Mouse (Mus musculus) stomach, embryonic 15.5 days (tissue): ENCODE data around the gene Reln. TPM values are rescaled to one million over a fixed set of nuclear protein-coding genes. Genes with fewer than 3 reads are reported as not detected.

ENCODE experiments used
- ATAC-seq: fragments of 200-750 bp; cut with Nextera tagmentation; 2 replicates; pipeline ENCODE4 v1.8.0; 2017; ENCODE audit warnings: low read depth, moderate number of reproducible peaks, moderate TSS enrichment; ENCODE audit not compliant: insufficient read depth, low FRiP score
- H3K27ac ChIP-seq: fragments of 300-500 bp; sonication (generic); 2 replicates; pipeline ENCODE4 v1.5.1; 2015; ENCODE audit warnings: mild to moderate bottlenecking, inconsistent platforms
- H3K27me3 ChIP-seq: fragments of 300-500 bp; sonication (generic); replicated peaks from 2 replicates; pipeline ENCODE4 v1.6.1; 2015; ENCODE audit warnings: inconsistent platforms
- H3K36me3 ChIP-seq: fragments of 300-500 bp; sonication (generic); 2 replicates; pipeline ENCODE4 v1.6.1; 2015; ENCODE audit warnings: inconsistent platforms
- H3K4me1 ChIP-seq: fragments of 300-500 bp; sonication (generic); 2 replicates; pipeline ENCODE4 v1.6.1; 2015; ENCODE audit warnings: inconsistent platforms
- H3K4me2 ChIP-seq: fragments of 300-500 bp; sonication (generic); 2 replicates; pipeline ENCODE4 v1.6.1; 2015; ENCODE audit warnings: mild to moderate bottlenecking, inconsistent platforms
- H3K4me3 ChIP-seq: fragments of 300-500 bp; sonication (generic); replicated peaks from 2 replicates; pipeline ENCODE4 v1.5.1; 2015; ENCODE audit warnings: inconsistent platforms
- H3K9ac ChIP-seq: fragments of 300-500 bp; sonication (generic); 2 replicates; pipeline ENCODE4 v1.6.1; 2015; ENCODE audit warnings: inconsistent platforms
- H3K9me3 ChIP-seq: fragments of 300-500 bp; sonication (generic); 2 replicates; pipeline ENCODE4 v1.6.1; 2016; ENCODE audit warnings: inconsistent platforms
- WGBS: fragments of 180-500 bp; shearing (Covaris S2); methylation state at CpG from one replicate; pipeline ENCODE4 v1.1.7; 2015; 5-methylcytosine and 5-hydroxymethylcytosine counted together
- polyA plus RNA-seq: library from polyadenylated mRNA; unstranded; fragments of >200 nt; fragmentation: Nextera tagmentation; extraction: Ambion mirVana; gene quantifications from 2 replicates; pipeline ENCODE4 v1.2.1, GENCODE M21; 2015

Reln gene
- polyA plus RNA-seq, result 4.8 and 5.3 TPM in 2 replicates

DNA sequence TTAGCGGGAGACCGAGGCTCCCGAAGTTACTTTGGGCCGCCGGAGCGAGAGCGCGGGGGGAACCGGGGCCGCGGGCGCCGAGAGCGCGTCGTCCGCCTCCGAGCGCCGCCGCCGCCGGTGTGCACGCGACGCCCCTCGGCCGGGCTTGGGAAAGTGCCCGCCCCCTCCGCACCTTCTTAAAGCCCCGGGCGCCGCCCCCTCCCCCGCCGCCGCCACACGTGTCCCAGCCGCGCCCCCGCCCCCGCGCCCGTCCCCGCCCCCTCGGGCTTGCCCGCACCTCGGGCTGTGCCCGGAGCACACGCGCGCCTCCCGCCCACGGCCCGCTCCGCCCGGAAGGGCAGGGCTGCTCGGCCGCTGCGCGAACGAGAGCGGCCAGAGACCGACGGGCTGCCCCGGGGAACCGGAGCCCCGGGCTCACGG lies at the start of gene Reln:
Gene Reln, minus strand, starts transcription at position 147 of the 420 bp plus-strand sequence.
- Histone ChIP-seq H3K9ac (no peak within 1 kb of the TSS), H3K27me3 (peaks cover 61% of the 10 kb centered on the region), H3K9me3 (no peaks in the 10 kb centered on the region), H3K4me3 (peak within 1 kb of the TSS; percentile 50), H3K4me1 (peaks cover 15% of the 10 kb centered on the region), H3K36me3 (no peaks in the 10 kb centered on the region), H3K4me2 (peak within 1 kb of the TSS; percentile 97), H3K27ac (no peak within 1 kb of the TSS)
- peak; percentile 68 for ATAC-seq
- WGBS, result 0% methylated on average over 49 of the region's 68 CpGs

GRCm38 (mm10) chr5:22388502-22388901 lies 44.0 kb upstream of the Reln start:
- H3K4me2 ChIP-seq, result no peak overlapping the region
- H3K9me3 ChIP-seq, result no peaks in the 10 kb centered on the region
- no peaks in the 10 kb centered on the region for H3K27me3 ChIP-seq
- H3K4me3 ChIP-seq, result no peak overlapping the region
- H3K4me1 ChIP-seq, result no peaks in the 10 kb centered on the region
- 78% methylated on average over 2 of the region's 2 CpGs for WGBS
- no peak overlapping the region for H3K27ac ChIP-seq
- H3K36me3 ChIP-seq, result no peaks in the 10 kb centered on the region
- no peak overlapping the region for H3K9ac ChIP-seq
- no peak for ATAC-seq

DNA sequence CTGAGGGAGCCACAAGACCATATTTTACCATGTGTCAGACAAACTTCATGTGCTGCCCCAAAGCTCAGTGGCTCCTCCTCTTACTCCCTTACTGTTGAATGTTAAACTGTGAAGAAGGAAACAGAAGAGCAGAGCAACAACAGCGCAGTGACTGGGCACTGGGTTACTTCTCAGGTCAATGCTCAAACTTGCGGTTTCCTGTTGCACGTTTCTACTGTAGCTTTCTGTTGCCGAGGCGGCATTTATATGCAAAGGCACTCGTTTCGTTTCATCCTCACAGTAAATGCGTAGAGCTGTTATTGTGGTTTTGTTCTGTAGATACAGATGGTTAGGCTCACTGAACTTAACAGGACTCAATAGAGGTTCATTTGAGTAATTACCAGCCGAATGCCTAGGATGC lies 16.0 kb upstream of the Reln start:
- H3K4me1 ChIP-seq, result no peaks in the 10 kb centered on the region
- H3K4me3 ChIP-seq, result no peak overlapping the region
- 71% methylated on average over 9 of the region's 9 CpGs for WGBS
- H3K4me2 ChIP-seq, result no peak overlapping the region
- no peak overlapping the region for H3K9ac ChIP-seq
- no peaks in the 10 kb centered on the region for H3K27me3 ChIP-seq
- no peaks in the 10 kb centered on the region for H3K9me3 ChIP-seq
- no peak overlapping the region for H3K27ac ChIP-seq
- ATAC-seq, result no peak
- H3K36me3 ChIP-seq, result no peaks in the 10 kb centered on the region

DNA sequence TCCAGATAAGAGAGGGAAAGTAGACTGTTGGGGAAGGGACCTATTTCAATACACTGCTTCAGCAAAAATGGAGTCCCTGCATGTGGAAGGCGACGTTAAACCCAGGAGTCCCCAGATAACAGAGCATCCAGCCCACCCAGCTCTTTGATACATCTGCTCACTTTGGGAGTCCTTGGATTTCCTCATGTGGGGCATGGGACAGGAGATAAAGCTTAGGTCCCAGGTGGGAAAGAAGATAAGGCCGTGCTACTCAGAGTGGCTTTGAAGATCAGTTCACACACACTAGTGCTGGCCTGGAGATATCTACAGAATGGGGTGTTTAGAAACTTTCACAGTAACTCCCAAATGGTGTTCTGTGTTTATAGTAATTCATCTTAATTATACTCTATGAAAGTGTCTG lies 3.9 kb upstream of the Reln start:
- H3K27ac ChIP-seq, result no peak overlapping the region
- no peak overlapping the region for H3K4me3 ChIP-seq
- no peaks in the 10 kb centered on the region for H3K9me3 ChIP-seq
- H3K4me2 ChIP-seq, result no peak overlapping the region
- no peak overlapping the region for H3K9ac ChIP-seq
- no peaks in the 10 kb centered on the region for H3K36me3 ChIP-seq
- ATAC-seq, result peak; percentile 93
- H3K4me1 ChIP-seq, result peaks cover 15% of the 10 kb centered on the region
- peaks cover 46% of the 10 kb centered on the region for H3K27me3 ChIP-seq
- 54% methylated on average over 3 of the region's 3 CpGs for WGBS

- no peak for ATAC-seq
- no peak overlapping the region for H3K4me2 ChIP-seq
- 82% methylated on average over 2 of the region's 2 CpGs for WGBS
These were observed 3.2 kb upstream of the Reln start for GRCm38 (mm10) chr5:22347732-22348131.

DNA sequence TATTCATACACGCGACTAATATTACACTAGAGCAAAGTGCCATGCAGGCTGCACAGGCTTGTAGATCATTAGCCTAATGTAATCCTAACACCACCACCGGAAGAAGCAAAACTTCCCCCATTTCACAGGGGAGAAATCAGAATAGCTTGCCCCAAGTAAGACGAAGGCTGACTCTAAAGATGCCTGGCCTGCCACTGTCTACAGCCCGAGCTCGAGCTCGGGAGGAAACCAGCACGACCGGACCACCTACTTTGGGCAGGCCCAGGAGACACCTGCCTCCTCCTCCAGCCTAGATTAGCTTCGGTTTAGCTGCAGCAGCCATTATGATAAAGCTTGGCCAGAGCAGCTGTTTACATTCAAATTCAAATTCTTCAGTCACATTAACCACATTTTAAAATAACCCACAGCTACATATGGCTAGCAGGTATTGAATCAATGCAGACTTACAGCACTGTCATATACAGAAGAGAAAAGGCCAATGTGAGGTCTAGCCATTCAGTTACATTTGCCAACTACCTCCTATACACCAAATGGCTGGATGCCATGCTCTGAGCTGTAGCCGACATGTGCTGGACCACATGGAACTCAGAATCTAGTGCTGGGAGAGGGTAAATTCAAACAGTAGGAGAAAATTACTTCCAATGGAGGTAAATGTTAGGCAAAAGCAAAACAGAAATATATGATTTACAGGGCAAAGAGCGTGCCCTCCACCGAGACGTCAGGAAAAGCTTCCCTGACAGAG lies 1.6 kb upstream of the Reln start:
- Histone ChIP-seq H3K9ac (no peak overlapping the region), H3K27me3 (peaks cover 59% of the 10 kb centered on the region), H3K4me1 (peaks cover 15% of the 10 kb centered on the region), H3K4me2 (peak overlapping the region; percentile 97), H3K36me3 (no peaks in the 10 kb centered on the region), H3K4me3 (no peak overlapping the region), H3K27ac (no peak overlapping the region), H3K9me3 (no peaks in the 10 kb centered on the region)
- WGBS, result 26% methylated on average over 14 of the region's 14 CpGs
- no peak for ATAC-seq

More at GRCm38 (mm10) chr5:22347732-22348131, 3.2 kb upstream of the Reln start:
- Histone ChIP-seq H3K9me3 (no peaks in the 10 kb centered on the region), H3K4me3 (no peak overlapping the region), H3K27me3 (peaks cover 49% of the 10 kb centered on the region), H3K36me3 (no peaks in the 10 kb centered on the region), H3K27ac (no peak overlapping the region), H3K4me1 (peaks cover 15% of the 10 kb centered on the region), H3K9ac (no peak overlapping the region)

DNA sequence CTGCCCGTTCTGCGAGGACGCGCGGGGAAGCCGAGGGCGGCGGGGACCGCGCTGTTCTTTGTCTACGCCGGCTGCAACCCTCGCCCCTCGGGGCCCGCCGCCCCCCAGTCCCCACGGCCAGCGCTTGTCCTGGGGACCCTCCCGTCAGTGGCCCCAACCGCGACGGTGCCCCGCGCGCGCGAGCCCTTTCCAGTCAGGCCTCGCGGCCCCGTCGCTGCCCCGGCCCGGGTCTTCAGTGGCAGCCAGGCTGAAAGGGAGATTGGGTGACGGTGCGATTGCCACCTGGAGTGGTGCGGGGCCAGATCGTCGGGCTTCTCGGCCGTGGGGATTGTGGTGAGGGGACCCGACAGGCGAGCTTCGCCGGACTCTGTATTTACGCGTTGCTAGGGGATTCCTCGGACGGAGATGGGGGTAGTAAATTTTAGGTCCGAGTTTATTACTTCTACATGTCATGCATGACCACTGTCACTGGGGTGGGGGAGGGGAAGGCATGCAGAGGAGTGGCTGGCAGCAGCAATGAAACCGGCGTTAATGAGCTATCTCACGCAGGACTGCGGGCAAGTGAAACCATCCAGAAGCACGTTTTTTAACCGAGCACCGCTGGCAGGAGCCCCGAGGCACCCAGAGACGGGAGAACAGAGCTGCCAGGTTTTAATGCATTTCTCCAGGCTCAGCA lies 612 bp upstream of the Reln start:
- Histone ChIP-seq H3K27ac (no peak overlapping the region), H3K4me3 (peak overlapping the region; percentile 50), H3K4me1 (peaks cover 15% of the 10 kb centered on the region), H3K27me3 (peaks cover 61% of the 10 kb centered on the region), H3K4me2 (peak overlapping the region; percentile 97), H3K9me3 (no peaks in the 10 kb centered on the region), H3K36me3 (no peaks in the 10 kb centered on the region), H3K9ac (no peak overlapping the region)
- ATAC-seq, result 0 out of 2 replicates have a peak, but pooled peaks have one; percentile 21
- under 1% methylated on average over 41 of the region's 58 CpGs for WGBS

GRCm38 (mm10) chr5:22343843-22344555 lies 503 bp downstream of the Reln start:
- H3K4me1 ChIP-seq, result peaks cover 15% of the 10 kb centered on the region
- no peak overlapping the region for H3K9ac ChIP-seq
- under 1% methylated on average over 30 of the region's 65 CpGs for WGBS
- H3K27ac ChIP-seq, result no peak overlapping the region
- H3K27me3 ChIP-seq, result peaks cover 56% of the 10 kb centered on the region
- H3K4me2 ChIP-seq, result peak overlapping the region; percentile 97
- peak; percentile 10; the same call in 1 of the 2 replicates for ATAC-seq
- H3K36me3 ChIP-seq, result no peaks in the 10 kb centered on the region
- H3K4me3 ChIP-seq, result peak overlapping the region; percentile 50
- H3K9me3 ChIP-seq, result no peaks in the 10 kb centered on the region

DNA sequence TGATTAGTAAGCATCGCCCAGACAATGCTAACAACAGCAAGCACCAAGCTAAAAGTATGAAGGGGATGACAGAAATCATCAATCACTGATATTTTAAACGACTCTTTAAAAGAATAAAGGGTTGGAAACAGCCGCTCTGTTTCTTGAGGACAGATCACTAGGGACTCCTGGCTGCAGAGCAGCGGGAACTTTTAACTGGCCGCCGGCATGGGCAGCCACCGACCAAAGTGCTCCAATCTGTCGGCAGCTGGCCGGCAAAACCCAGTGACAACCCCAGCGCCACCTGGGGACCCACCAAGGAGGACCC lies 1.0 kb downstream of the Reln start:
- peak overlapping the region; percentile 50 for H3K4me3 ChIP-seq
- no peaks in the 10 kb centered on the region for H3K36me3 ChIP-seq
- WGBS, result under 1% methylated on average over 10 of the region's 10 CpGs
- H3K4me2 ChIP-seq, result peak overlapping the region; percentile 97
- peaks cover 56% of the 10 kb centered on the region for H3K27me3 ChIP-seq
- H3K27ac ChIP-seq, result no peak overlapping the region
- H3K4me1 ChIP-seq, result peaks cover 15% of the 10 kb centered on the region
- no peaks in the 10 kb centered on the region for H3K9me3 ChIP-seq
- H3K9ac ChIP-seq, result no peak overlapping the region
- no peak for ATAC-seq

GRCm38 (mm10) chr5:22342461-22342860 lies 2.0 kb downstream of the Reln start:
- Histone ChIP-seq H3K27ac (no peak overlapping the region), H3K36me3 (no peaks in the 10 kb centered on the region), H3K9me3 (no peaks in the 10 kb centered on the region), H3K27me3 (peaks cover 55% of the 10 kb centered on the region), H3K4me2 (no peak overlapping the region), H3K4me3 (no peak overlapping the region), H3K4me1 (peaks cover 15% of the 10 kb centered on the region), H3K9ac (no peak overlapping the region)
- WGBS, result 72% methylated on average over 7 of the region's 7 CpGs
- ATAC-seq, result no peak

- H3K4me3 ChIP-seq, result no peak overlapping the region
- H3K27me3 ChIP-seq, result peaks cover 41% of the 10 kb centered on the region
- H3K36me3 ChIP-seq, result no peaks in the 10 kb centered on the region
- H3K9me3 ChIP-seq, result no peaks in the 10 kb centered on the region
- peaks cover 15% of the 10 kb centered on the region for H3K4me1 ChIP-seq
- H3K27ac ChIP-seq, result no peak overlapping the region
- 87% methylated on average over 8 of the region's 8 CpGs for WGBS
- no peak overlapping the region for H3K9ac ChIP-seq
- ATAC-seq, result no peak
- no peak overlapping the region for H3K4me2 ChIP-seq
These were observed 3.5 kb downstream of the Reln start for GRCm38 (mm10) chr5:22340991-22341390.

- no peak overlapping the region for H3K4me2 ChIP-seq
- WGBS, result 46% methylated on average over 3 of the region's 3 CpGs
- no peaks in the 10 kb centered on the region for H3K36me3 ChIP-seq
- no peak overlapping the region for H3K4me3 ChIP-seq
- H3K27ac ChIP-seq, result no peak overlapping the region
- no peak for ATAC-seq
- H3K4me1 ChIP-seq, result no peaks in the 10 kb centered on the region
- H3K9ac ChIP-seq, result no peak overlapping the region
- no peaks in the 10 kb centered on the region for H3K9me3 ChIP-seq
- 0 out of 2 replicates have a peak, but pooled peaks cover under 1% of the 10 kb centered on the region for H3K27me3 ChIP-seq
These were observed 9.1 kb downstream of the Reln start for GRCm38 (mm10) chr5:22335408-22335807.
